Mouse (Mus musculus) heart, adult 2 months (tissue): Measurements from ENCODE around the gene Stambpl1.

ENCODE experiments used
- CTCF ChIP-seq: fragments of 200-600 bp; IDR thresholded peaks from 2 replicates; pipeline ENCODE4 v1.8.1; 2022; ENCODE audit warnings: antibody characterized with exemption, mild to moderate bottlenecking, moderate library complexity
- POLR2A ChIP-seq: fragments of 200-500 bp; IDR thresholded peaks from 2 replicates; pipeline ENCODE4 v1.6.1; 2011; ENCODE audit warnings: mild to moderate bottlenecking, low read depth, low read length, control low read depth; ENCODE audit not compliant: insufficient read depth

DNA sequence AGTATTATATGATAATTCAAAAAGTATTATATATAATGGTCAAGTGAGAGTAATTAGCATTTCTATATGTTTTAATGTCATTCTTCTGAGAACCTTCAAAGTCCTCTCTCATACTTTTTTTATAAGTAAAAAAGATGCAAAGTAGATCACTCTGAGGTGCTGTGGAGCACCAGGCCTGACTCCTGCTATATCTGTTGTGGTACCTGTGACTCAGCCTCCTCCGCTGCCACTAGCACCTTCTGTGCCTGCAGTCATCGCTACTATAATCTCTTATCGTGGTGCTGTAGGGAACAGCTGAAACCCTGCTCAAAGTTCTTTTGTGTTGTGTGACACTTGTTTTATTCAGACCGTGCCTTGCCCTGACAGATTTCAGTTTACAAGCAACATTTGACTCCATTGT, 25.6 kb upstream of the Stambpl1 start:
- TF ChIP-seq CTCF (no peak), POLR2A (no peak)
